12 mouse cellular contexts compared by ENCODE assay signal in genomic region chr7:79503103-79503455, GRCm38 (mm10). TPM values are rescaled to one million over a fixed set of nuclear protein-coding genes. Genes with fewer than 3 reads are reported as not detected.
DNase-seq lines count a peak whose midpoint lies in the region; ATAC-seq lines count a peak whose summit lies in the region.
"Had no signal": no experiment of that assay in that cellular context is flagged by ENCODE, and none has a peak within 500 bp of the region (broad histone marks: within the 10 kb centered on the region; RNA-seq: fewer than 3 reads in every experiment).

No protein-coding gene starts in this region.

- H3K27ac ChIP-seq in forebrain, embryonic 16.5 days (ENCODE audit: low read length) = peak overlapping the region; percentile 93
- H3K27ac ChIP-seq in midbrain, embryonic 13.5 days = peak overlapping the region; percentile 97
- H3K27ac ChIP-seq: limb, embryonic 13.5 days; lung, embryonic 15.5 days had no signal

- H3K4me2 ChIP-seq in forebrain, embryonic 16.5 days (ENCODE audit: low read length) = peak overlapping the region; percentile 99
- H3K4me2 ChIP-seq in midbrain, embryonic 13.5 days (replicated peaks) = peak overlapping the region; percentile 90
- H3K4me2 ChIP-seq: limb, embryonic 13.5 days; lung, embryonic 15.5 days had no signal

- DNase-seq in cerebellum, adult 11 months = peak; percentile 17
- no peak for DNase-seq in cerebellum, postnatal 25 days
- peak; percentile 86 for DNase-seq in brain, adult 2 months (ENCODE audit: low read depth, low spot score)
- no peak for DNase-seq in adrenal gland, postnatal 10 days
- DNase-seq in ovary, postnatal 14 days (ENCODE audit: low spot score) = no peak
- no peak for DNase-seq in yolk sac, embryonic 10.5 days (ENCODE audit: low spot score)
- DNase-seq: kidney, postnatal 25 days; thymus, adult 18-20 months had no signal

- H3K36me3 ChIP-seq in forebrain, embryonic 16.5 days (ENCODE audit: control insufficient read depth, insufficient read depth) = no peaks in the 10 kb centered on the region
- H3K36me3 ChIP-seq in midbrain, embryonic 13.5 days = no peaks in the 10 kb centered on the region
- H3K36me3 ChIP-seq: limb, embryonic 13.5 days; lung, embryonic 15.5 days had no signal

- 7% methylated on average over 6 of the region's 6 CpGs for WGBS in forebrain, embryonic 16.5 days
- 12% methylated on average over 6 of the region's 6 CpGs for WGBS in midbrain, embryonic 13.5 days

- H3K4me1 ChIP-seq in forebrain, embryonic 16.5 days (replicated peaks; ENCODE audit: control insufficient read depth, insufficient read depth, low read length) = peaks cover 32% of the 10 kb centered on the region
- H3K4me1 ChIP-seq in midbrain, embryonic 13.5 days (replicated peaks) = peaks cover 77% of the 10 kb centered on the region

- H3K9me3 ChIP-seq in forebrain, embryonic 16.5 days (ENCODE audit: control insufficient read depth, low read length) = no peaks in the 10 kb centered on the region
- H3K9me3 ChIP-seq in midbrain, embryonic 13.5 days = no peaks in the 10 kb centered on the region
- H3K9me3 ChIP-seq: limb, embryonic 13.5 days; lung, embryonic 15.5 days had no signal

- peak overlapping the region; percentile 100 for H3K9ac ChIP-seq in forebrain, embryonic 16.5 days (replicated peaks; ENCODE audit: low read depth, low read length)
- H3K9ac ChIP-seq in midbrain, embryonic 13.5 days (replicated peaks) = peak overlapping the region; percentile 99
- H3K9ac ChIP-seq: limb, embryonic 13.5 days; lung, embryonic 15.5 days had no signal

- H3K4me3 ChIP-seq in forebrain, embryonic 16.5 days (replicated peaks; ENCODE audit: low read length) = peak overlapping the region; percentile 97
- peak overlapping the region; percentile 86 for H3K4me3 ChIP-seq in midbrain, embryonic 13.5 days (replicated peaks)
- H3K4me3 ChIP-seq: limb, embryonic 13.5 days; lung, embryonic 15.5 days had no signal

- no peaks in the 10 kb centered on the region for H3K27me3 ChIP-seq in forebrain, embryonic 16.5 days (replicated peaks; ENCODE audit: control insufficient read depth, insufficient read depth, low read length)
- peaks cover 51% of the 10 kb centered on the region for H3K27me3 ChIP-seq in midbrain, embryonic 13.5 days

- no peak for ATAC-seq in forebrain, embryonic 16.5 days
- no peak for ATAC-seq in midbrain, embryonic 13.5 days

RNA-seq across cellular contexts. Expression of gene Polg, which starts 36.9 kb away (rescaled TPM):
- polyA plus RNA-seq in forebrain, embryonic 16.5 days (2015; fragmentation: Nextera tagmentation; extraction: Ambion mirVana) = 29.5 and 34.6 TPM in 2 replicates
- polyA plus RNA-seq in midbrain, embryonic 13.5 days (2015; fragmentation: Nextera tagmentation; extraction: Ambion mirVana) = 22.0 and 23.8 TPM in 2 replicates
- total RNA-seq in adrenal gland, postnatal 10 days (2021) = 10 to 100 TPM; 78.9 to 83.1 TPM

Comparison
In these comparisons a context has a peak if more than half of its experiments do, and no peak if none do; other contexts are left out.
1. DNase-seq: peak in cerebellum, adult 11 months (single experiment) and brain, adult 2 months (single experiment); none in cerebellum, postnatal 25 days (0 of 2), adrenal gland, postnatal 10 days (single experiment), ovary, postnatal 14 days (single experiment) and yolk sac, embryonic 10.5 days (single experiment).